Mouse (Mus musculus) neural tube, embryonic 11.5 days (tissue): ENCODE results near the gene Nfkb2. TPM values are rescaled to one million over a fixed set of nuclear protein-coding genes. Genes with fewer than 3 reads are reported as not detected.

Source experiments
- ATAC-seq: fragments of 200-750 bp; cut with Nextera tagmentation; 2 replicates; pipeline ENCODE4 v1.8.0; 2017; ENCODE audit warnings: moderate number of reproducible peaks, mild to moderate bottlenecking, moderate TSS enrichment, moderate library complexity; ENCODE audit not compliant: insufficient read depth, low FRiP score, low TSS enrichment
- DNase-seq: peaks from one replicate; pipeline ENCODE4 v3.0.0-alpha.2; 2015; ENCODE audit warnings: low spot score
- H3K27ac ChIP-seq: fragments of 300-500 bp; sonication (generic); 2 replicates; pipeline ENCODE4 v1.5.1; 2014; ENCODE audit warnings: low read depth, mild to moderate bottlenecking, low read length
- H3K27me3 ChIP-seq: fragments of 300-500 bp; sonication (generic); 2 replicates; pipeline ENCODE4 v1.6.1; 2014; ENCODE audit warnings: mild to moderate bottlenecking, low read length, mixed read lengths; ENCODE audit not compliant: control insufficient read depth, insufficient read depth
- H3K36me3 ChIP-seq: fragments of 300-500 bp; sonication (generic); 2 replicates; pipeline ENCODE4 v1.6.1; 2014; ENCODE audit warnings: mild to moderate bottlenecking, low read length, moderate library complexity, mixed read lengths; ENCODE audit not compliant: control insufficient read depth, insufficient read depth
- H3K4me1 ChIP-seq: fragments of 300-500 bp; sonication (generic); 2 replicates; pipeline ENCODE4 v1.6.1; 2014; ENCODE audit warnings: low read length, mixed read lengths; ENCODE audit not compliant: control insufficient read depth, insufficient read depth
- H3K4me2 ChIP-seq: fragments of 300-500 bp; sonication (generic); 2 replicates; pipeline ENCODE4 v1.6.1; 2014; ENCODE audit warnings: low read depth, mild to moderate bottlenecking, moderate library complexity
- H3K4me3 ChIP-seq: fragments of 300-500 bp; sonication (generic); 2 replicates; pipeline ENCODE4 v1.5.1; 2014; ENCODE audit warnings: low read depth, low read length
- H3K9ac ChIP-seq: fragments of 300-500 bp; sonication (generic); 2 replicates; pipeline ENCODE4 v1.6.1; 2014; ENCODE audit warnings: mild to moderate bottlenecking, low read length
- H3K9me3 ChIP-seq: fragments of 300-500 bp; sonication (generic); 2 replicates; pipeline ENCODE4 v1.6.1; 2016; ENCODE audit warnings: low read length; ENCODE audit not compliant: control insufficient read depth
- WGBS: fragments of 180-500 bp; shearing (Covaris S2); extraction: QIAGEN DNeasy Blood & Tissue Kit; methylation state at CpG from one replicate; pipeline ENCODE4 v1.1.7; 2014; 5-methylcytosine and 5-hydroxymethylcytosine counted together
- polyA plus RNA-seq: library from polyadenylated mRNA; unstranded; fragments of >200 nt; fragmentation: Nextera tagmentation; extraction: Ambion mirVana; gene quantifications from 2 replicates; pipeline ENCODE4 v1.2.1, GENCODE M21; 2014

Nfkb2 gene
- polyA plus RNA-seq, 1 experiment from 2014 or later: 4.1 TPM

DNA sequence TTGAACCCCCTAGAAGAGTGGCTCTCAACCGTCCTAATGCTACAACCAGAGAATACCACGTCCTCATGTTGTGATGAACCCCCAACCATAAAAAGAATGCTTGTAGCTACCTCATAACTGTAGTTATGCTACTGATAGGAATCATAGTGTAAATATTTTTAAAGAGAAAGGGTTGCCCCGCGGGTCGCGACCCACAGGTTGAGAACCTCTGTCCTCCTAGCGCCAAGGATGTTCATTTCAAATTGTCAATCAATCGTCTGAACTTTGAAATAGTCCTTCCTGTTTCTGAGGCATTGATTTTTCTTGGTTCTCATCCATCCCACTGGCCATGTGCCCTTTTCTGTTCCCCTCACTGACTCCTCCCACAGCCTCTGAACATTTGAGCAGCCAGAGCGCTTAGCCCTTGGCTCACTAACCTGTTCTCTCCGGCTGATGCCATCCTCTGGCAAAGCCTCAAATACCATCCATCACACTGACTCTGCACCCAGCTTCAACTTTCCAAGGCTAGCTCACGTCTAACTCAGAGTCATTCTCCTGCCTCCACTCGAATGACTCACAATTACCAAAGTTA is 13.5 kb upstream of the Nfkb2 start:
- no peaks in the 10 kb centered on the region for H3K4me1 ChIP-seq
- H3K9me3 ChIP-seq: no peaks in the 10 kb centered on the region
- DNase-seq: no peak
- no peak overlapping the region for H3K9ac ChIP-seq
- no peaks in the 10 kb centered on the region for H3K36me3 ChIP-seq
- H3K4me3 ChIP-seq: no peak overlapping the region
- WGBS: 73% methylated on average over 12 of the region's 12 CpGs
- H3K27ac ChIP-seq: no peak overlapping the region
- ATAC-seq: no peak
- no peaks in the 10 kb centered on the region for H3K27me3 ChIP-seq
- H3K4me2 ChIP-seq: no peak overlapping the region

- Histone ChIP-seq H3K27ac (no peak overlapping the region), H3K4me3 (no peak overlapping the region), H3K27me3 (no peaks in the 10 kb centered on the region), H3K4me1 (no peaks in the 10 kb centered on the region), H3K4me2 (no peak overlapping the region), H3K9ac (no peak overlapping the region), H3K9me3 (no peaks in the 10 kb centered on the region), H3K36me3 (no peaks in the 10 kb centered on the region)
- 75% methylated on average over 4 of the region's 4 CpGs for WGBS
- ATAC-seq (no peak), DNase-seq (no peak)
Measured at GRCm38 (mm10) chr19:46296938-46297337, 7.2 kb upstream of the Nfkb2 start.

DNA sequence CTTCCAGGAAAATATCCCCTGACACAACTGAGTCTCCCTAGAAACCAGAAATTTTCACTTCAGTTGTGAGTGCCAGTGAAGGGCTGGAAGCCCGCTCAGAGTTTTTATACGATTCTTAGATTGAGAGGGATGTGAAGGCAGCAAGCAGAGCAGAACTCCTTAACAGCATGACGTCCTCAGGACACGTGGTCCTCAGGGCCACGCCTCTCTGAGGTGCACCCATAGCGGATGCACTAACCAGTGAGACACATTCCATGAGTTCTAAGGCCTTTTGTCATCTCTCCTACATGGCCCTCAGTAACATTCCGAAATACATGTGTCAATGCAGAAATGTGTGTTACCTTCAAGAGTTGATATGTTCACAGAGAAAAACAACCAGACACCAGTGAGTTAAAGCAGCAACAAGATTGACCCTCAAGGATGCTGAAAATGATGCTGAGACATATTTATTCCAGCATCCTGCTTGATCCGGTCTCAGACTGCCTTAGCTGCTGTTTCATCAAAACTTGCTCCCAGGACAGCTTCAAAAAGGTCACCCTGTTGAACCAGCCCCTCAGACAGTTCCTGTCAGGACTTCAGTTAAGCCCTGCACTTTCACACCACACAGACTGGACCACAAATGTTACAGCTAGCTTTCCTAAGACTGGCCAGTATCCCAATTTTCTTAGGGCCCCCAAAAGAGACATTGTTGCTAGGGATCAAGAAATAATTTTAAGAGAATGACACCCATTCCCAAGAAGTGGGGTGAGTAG is 3.6 kb upstream of the Nfkb2 start:
- DNase-seq (no peak), ATAC-seq (no peak)

GRCm38 (mm10) chr19:46302551-46302950 is 1.6 kb upstream of the Nfkb2 start:
- DNase-seq: no peak

More for the DNA sequence above, 3.6 kb upstream of the Nfkb2 start:
- Histone ChIP-seq H3K4me1 (peaks cover 10% of the 10 kb centered on the region), H3K9me3 (no peaks in the 10 kb centered on the region), H3K4me3 (no peak overlapping the region), H3K27ac (no peak overlapping the region), H3K4me2 (no peak overlapping the region), H3K9ac (no peak overlapping the region), H3K36me3 (no peaks in the 10 kb centered on the region), H3K27me3 (no peaks in the 10 kb centered on the region)
- WGBS: 43% methylated on average over 8 of the region's 8 CpGs

DNA sequence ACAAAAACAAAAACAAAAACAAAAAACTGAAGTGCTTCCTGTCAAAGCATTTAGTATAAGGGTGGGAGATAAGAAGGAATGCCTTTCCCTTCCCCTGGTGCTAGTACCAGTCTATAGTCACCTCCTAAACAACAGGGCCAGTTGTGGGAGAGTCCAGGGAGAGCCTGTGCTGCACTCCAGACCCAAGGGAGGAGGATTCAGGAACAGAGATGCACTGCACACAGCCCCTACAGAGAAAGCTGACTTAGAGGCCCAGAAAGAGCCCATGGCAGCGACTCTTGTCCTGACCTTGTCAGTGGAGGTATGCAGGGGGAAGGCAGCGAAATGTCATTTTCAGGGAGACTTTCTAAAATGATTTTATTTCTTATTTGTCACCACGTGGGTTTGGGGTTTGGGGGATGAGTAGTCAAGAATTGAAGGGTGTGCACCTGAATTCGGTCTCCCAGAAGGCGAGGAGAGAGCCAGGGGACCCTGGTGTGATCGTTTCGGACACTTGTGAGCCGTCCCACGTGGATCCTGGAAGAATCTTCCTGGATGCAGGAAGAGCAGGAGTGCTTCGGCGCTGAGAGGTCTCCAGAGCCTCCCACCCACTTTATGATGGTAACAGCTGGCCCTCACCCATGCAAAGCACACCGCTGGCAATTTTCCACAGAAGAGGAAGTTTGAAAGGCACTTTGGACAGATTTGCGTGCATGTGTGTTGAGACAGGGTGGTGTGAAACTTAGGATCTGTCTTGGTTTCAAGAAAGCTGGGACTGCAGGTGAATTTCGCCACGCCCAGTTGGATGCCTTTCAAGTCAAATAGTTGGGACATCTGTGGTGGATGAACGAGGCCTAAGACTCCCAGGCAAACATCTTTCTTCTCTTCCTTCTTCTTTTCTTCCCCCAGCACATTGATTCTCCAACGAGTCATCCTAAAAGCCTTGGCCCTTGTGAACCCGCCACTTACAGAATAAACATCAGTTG is 587 bp upstream of the Nfkb2 start:
- Histone ChIP-seq H3K36me3 (no peaks in the 10 kb centered on the region), H3K9me3 (no peaks in the 10 kb centered on the region), H3K27ac (no peak overlapping the region), H3K4me1 (peaks cover 11% of the 10 kb centered on the region), H3K27me3 (peaks cover 11% of the 10 kb centered on the region), H3K9ac (no peak overlapping the region), H3K4me2 (peak overlapping the region; percentile 93), H3K4me3 (peak overlapping the region; percentile 54)
- DNase-seq (peak; percentile 6), ATAC-seq (no peak)
- 52% methylated on average over 18 of the region's 18 CpGs for WGBS

More at GRCm38 (mm10) chr19:46302551-46302950, 1.6 kb upstream of the Nfkb2 start:
- Histone ChIP-seq H3K36me3 (no peaks in the 10 kb centered on the region), H3K9ac (no peak overlapping the region), H3K4me2 (no peak overlapping the region), H3K4me1 (peaks cover 10% of the 10 kb centered on the region), H3K4me3 (no peak overlapping the region), H3K27me3 (peaks cover 3% of the 10 kb centered on the region; the same call in 1 of the 2 replicates), H3K9me3 (no peaks in the 10 kb centered on the region), H3K27ac (no peak overlapping the region)
- WGBS: 90% methylated on average over 4 of the region's 4 CpGs
- ATAC-seq: no peak

- Histone ChIP-seq H3K9me3 (no peaks in the 10 kb centered on the region), H3K9ac (peak overlapping the region; percentile 44; the same call in 1 of the 2 replicates), H3K36me3 (no peaks in the 10 kb centered on the region), H3K27ac (peak overlapping the region; percentile 49; the same call in 1 of the 2 replicates), H3K4me2 (peak overlapping the region; percentile 93), H3K4me3 (peak overlapping the region; percentile 54), H3K27me3 (peaks cover 14% of the 10 kb centered on the region), H3K4me1 (peaks cover 14% of the 10 kb centered on the region)
- DNase-seq (peak; percentile 33), ATAC-seq (peak; percentile 31; the same call in 1 of the 2 replicates)
- under 1% methylated on average over 34 of the region's 34 CpGs for WGBS
Measured at GRCm38 (mm10) chr19:46304908-46305333, 801 bp downstream of the Nfkb2 start.

GRCm38 (mm10) chr19:46305432-46306267 is 1.5 kb downstream of the Nfkb2 start:
- WGBS: under 1% methylated on average over 29 of the region's 43 CpGs
- Histone ChIP-seq H3K4me2 (peak overlapping the region; percentile 93), H3K27ac (no peak overlapping the region), H3K4me3 (peak overlapping the region; percentile 54), H3K9me3 (no peaks in the 10 kb centered on the region), H3K27me3 (peaks cover 14% of the 10 kb centered on the region), H3K36me3 (no peaks in the 10 kb centered on the region), H3K9ac (peak overlapping the region; percentile 44; the same call in 1 of the 2 replicates), H3K4me1 (peaks cover 14% of the 10 kb centered on the region)
- DNase-seq (peak; percentile 89), ATAC-seq (peak; percentile 32)

DNA sequence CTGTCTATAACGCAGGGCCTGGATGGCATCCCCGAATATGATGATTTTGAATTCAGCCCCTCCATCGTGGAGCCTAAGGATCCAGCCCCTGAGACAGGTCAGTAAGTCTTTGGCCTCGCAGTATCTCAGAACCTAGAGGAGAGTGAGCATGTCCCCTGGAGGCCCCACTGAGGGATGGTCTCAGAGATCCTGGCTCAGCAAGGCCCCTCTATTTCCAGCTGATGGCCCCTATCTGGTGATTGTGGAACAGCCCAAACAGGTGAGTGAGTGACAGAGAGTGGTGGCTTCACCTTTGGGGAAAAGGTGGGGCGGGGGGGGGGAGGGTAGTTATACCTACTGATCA is 2.1 kb downstream of the Nfkb2 start:
- Histone ChIP-seq H3K27ac (no peak overlapping the region), H3K4me1 (peaks cover 14% of the 10 kb centered on the region)

More for the DNA sequence above, 2.1 kb downstream of the Nfkb2 start:
- peaks cover 18% of the 10 kb centered on the region for H3K27me3 ChIP-seq
- no peak for DNase-seq
- H3K36me3 ChIP-seq: no peaks in the 10 kb centered on the region
- H3K9ac ChIP-seq: no peak overlapping the region
- H3K9me3 ChIP-seq: no peaks in the 10 kb centered on the region
- WGBS: 62% methylated on average over 5 of the region's 5 CpGs
- ATAC-seq: no peak
- H3K4me3 ChIP-seq: no peak overlapping the region
- H3K4me2 ChIP-seq: no peak overlapping the region; the same call in 1 of the 2 replicates
